Mouse (Mus musculus): Measurements from ENCODE around the gene Hras.
A peak's percentile ranks its signal among the peaks of the same experiment; 100 is the strongest.

Gene Hras

DNA sequence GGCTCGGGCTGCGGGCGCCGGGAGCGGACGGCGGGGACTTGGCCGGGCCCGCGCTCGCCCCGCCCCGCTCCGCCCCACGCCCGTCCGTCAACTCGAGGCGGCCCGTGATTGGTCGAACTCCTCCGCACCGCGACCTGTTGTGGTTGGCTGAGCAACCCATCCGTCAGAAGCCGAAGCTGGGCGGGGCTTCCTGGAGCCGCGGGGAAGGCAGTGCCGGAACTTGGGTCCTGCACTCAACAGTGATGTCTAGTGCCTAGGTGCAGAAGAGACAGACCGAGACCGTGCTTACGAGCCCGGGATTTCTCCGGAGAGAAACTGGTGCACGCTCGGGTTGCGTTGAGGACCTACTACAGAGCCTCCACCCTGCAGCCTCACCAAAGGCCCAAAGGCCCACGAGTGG lies at the start of gene Hras, which contains the start of gene Lrrc56:
Gene Hras (minus strand): TSS at position 58 of the 400 bp plus-strand sequence.
Gene Lrrc56 (plus strand): TSS at position 210 of the 400 bp plus-strand sequence.
- DNase-seq (ENCODE audit: low read depth, low spot score), result peak; percentile 95

DNA sequence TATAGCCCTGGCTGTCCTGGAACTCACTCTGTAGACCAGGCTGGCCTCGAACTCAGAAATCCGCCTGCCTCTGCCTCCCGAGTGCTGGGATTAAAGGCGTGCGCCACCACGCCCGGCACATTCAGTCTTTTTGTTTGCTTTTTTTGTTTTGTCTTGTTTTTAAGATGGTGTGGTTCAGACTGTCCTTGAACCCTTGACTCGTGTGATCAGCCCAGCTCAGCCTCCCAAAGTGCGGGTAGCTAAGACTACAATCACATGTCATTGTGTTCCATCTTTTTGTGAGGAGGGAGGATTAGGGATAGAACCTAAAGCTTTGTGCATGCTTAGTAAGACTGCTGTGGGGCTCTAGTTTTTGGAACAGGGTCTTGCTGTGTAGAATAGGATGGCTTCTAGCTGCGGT lies 37.7 kb upstream of the Hras start:
- no peak for DNase-seq (ENCODE audit: low read depth, low spot score)

DNA sequence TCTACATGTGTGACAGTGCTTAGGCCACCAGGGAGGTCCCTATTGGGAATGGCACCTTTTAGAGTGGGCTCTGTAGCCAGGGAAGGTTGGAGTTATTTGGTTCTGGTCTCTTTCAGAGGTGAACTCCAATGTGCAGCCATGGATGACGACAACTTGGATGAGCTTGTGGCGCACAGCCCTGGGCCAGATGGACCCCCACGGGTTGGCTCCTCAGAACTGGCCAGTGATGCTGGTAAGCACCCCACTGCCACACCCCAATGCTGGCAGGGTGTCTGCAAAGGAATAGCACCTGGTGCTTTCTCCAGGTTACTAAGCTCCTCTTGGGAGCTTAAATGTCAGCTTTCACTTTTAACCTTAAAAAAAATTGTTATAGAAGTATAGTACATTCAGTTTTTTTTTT lies 37.3 kb upstream of the Hras start:
- DNase-seq (ENCODE audit: low read depth, low spot score), result no peak

DNA sequence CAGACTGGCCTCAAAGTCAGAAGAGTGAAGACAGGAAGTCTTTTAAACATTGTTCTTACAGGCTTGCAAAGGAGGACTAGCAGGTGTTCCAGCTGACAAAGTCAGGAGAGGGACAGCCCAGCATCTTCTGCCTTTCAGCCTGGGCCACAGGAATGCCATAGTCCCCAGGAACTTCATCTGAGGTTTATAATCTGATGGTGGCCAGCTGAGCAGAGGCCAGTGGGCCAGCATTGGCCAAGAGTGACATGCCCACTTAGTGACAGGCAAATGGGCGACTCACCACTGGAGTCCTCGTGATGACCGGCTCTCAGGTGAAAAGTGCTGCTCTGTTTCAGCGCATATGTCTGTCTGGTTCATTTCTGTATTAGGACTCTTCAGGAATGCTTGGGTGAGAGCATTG lies 36.8 kb upstream of the Hras start:
- DNase-seq (ENCODE audit: low read depth, low spot score), result no peak

DNA sequence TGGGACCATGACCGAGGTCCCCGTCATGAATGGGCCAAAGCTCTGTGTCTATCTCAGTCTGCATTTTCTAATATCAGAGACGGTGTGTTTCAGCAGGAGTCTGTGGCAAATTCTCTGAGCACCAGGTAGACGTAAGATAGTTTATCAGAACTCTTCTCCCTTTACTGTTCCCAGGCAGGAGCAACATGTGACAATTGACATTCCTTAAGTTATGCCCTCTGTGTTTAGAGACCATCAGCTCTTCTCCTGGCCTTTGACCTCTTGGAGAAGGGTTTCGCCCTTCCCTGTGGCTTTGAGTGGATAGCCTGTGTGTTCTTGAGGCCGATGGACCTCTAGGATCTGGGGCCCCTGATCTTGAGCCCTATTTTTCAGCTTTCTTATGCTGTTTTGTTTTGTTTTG lies 35.9 kb upstream of the Hras start:
- DNase-seq (ENCODE audit: low read depth, low spot score), result no peak

GRCm38 (mm10) chr7:141228279-141229067 lies 34.7 kb upstream of the Hras start, which contains the start of gene Phrf1:
Gene Phrf1 (plus strand): TSS chr7:141228784.
- DNase-seq (ENCODE audit: low read depth, low spot score), result peak; percentile 90

GRCm38 (mm10) chr7:141227796-141228195 lies 34.0 kb upstream of the Hras start:
- no peak for DNase-seq (ENCODE audit: low read depth, low spot score)

GRCm38 (mm10) chr7:141226535-141226934 lies 32.7 kb upstream of the Hras start:
- no peak for DNase-seq (ENCODE audit: low read depth, low spot score)

DNA sequence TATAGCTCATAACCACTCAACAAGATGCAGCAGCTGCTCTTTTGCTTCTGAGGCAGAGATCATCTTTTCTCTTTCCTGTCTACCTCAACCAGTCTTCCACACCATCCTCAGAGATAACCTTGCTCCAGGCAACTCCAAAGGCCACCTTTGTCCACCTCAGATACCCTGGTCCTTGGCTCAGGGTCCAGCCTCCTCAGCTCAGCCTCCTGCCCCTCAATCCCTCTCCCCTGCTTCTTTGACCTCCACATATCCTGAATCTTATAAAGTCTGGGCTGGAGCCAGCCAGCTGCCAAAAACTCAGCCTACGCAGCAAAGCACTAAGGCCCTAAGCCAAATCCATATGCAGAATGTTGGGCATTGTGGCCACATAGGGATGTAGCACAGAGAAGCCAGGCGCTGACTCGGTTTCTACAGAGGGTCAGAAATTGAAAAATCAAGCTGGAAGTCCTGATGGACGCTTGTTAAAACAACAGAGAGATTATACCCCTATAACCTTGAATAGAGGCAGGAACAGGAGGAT lies 29.0 kb upstream of the Hras start:
- no peak for DNase-seq (ENCODE audit: low read depth, low spot score)

- DNase-seq (ENCODE audit: low read depth, low spot score), result no peak
Measured at GRCm38 (mm10) chr7:141222126-141222467, 28.3 kb upstream of the Hras start.

DNA sequence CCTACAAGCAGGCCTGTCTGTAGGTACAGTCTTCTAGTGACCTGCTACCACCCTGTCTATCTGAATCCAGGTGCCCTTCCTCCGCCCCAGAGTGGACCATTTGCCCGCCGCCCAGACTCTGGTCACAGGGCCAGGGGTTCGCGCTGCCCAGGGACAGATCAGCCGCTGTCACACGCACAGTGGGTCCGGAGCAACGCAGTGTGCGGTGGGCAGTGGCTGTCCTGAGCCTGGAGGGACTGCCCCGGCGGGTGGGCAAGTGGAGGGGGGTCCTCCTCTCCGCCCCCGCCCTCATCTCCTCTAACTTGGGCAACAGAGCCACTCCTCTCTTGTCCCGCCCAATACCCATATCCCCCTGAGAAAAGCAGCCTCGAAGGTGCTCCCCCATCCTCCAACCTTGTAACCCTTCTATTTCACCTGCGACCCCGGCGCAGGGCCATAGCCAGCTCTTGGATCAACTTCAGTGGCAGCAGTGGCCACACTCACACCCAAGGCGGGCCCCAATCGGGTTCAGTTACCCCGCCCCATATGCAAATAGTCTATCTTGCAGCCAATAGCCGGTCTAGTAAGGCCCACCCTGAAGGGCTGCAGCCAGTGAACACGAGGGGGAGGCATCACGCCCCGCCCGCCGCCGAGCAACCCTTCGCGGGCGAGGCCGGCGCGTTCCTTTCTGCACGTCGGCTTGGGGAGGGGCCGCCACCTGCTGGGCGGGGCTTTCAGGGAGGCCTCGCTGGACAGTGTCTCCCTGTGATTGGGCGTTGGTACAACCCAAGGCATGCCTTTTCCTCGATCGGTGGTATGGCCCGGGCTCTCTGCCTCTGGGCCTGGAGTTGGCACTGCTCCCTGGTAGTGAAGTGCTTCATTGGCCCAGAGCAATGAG lies 27.7 kb upstream of the Hras start:
- peak; percentile 98 for DNase-seq (ENCODE audit: low read depth, low spot score)

DNA sequence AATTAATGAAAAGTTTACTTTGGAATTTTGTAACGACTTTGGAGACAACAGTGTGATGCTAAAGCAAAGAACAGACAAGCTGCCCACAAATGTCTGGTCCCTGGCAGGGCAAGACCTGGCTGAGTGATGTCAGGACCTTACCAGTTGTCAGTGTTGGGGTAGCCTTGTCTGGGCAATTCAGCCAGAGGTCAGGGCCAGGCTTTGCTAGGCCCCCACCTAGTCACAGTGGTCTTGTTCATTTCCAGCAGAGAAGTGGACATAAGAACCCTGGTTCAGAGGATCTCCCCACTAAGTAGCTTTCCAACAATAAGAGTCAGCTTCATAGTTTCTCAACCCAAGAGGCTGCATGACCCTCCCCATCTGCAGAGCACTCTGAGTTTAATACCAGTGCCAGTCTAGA lies 26.6 kb upstream of the Hras start:
- no peak for DNase-seq (ENCODE audit: low read depth, low spot score)

- no peak for DNase-seq (ENCODE audit: low read depth, low spot score)
Measured at GRCm38 (mm10) chr7:141219558-141220099, 25.8 kb upstream of the Hras start.

- no peak for DNase-seq (ENCODE audit: low read depth, low spot score)
Measured at GRCm38 (mm10) chr7:141218557-141219133, 24.8 kb upstream of the Hras start.

- DNase-seq (ENCODE audit: low read depth, low spot score), result no peak
Measured at GRCm38 (mm10) chr7:141218141-141218540, 24.3 kb upstream of the Hras start.

DNA sequence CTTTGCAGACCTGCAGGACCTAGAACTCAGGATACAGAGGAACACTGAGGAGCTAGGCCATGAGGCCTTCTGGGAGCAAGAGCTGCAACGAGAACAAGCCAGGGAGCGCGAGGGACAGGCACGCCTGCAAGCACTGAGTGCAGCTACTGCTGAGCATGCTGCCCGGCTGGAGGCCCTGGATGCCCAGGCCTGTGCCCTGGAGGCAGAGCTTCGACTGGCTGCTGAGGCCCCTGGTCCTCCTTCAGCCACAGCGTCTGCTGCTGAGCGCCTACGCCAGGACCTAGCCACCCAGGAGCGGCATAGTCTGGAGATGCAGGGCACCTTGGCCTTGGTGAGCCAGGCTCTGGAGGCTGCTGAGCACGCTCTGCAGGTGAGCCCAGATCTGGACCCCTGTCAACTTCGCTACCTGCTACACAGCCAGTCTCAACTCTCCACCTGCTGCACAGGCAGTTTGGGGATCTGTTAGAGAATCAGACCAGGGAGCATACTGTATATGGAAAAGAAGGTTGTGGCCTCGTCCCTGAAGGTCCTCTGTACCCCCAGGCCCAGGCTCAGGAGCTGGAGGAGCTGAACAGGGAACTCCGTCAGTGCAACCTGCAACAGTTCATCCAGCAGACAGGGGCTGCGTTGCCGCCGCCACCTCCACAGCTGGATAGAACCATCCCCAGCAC lies 23.7 kb upstream of the Hras start:
- no peak for DNase-seq (ENCODE audit: low read depth, low spot score)

- DNase-seq (ENCODE audit: low read depth, low spot score), result no peak
Measured at GRCm38 (mm10) chr7:141216894-141217293, 23.1 kb upstream of the Hras start.

- DNase-seq (ENCODE audit: low read depth, low spot score), result no peak
Measured at GRCm38 (mm10) chr7:141215880-141216733, 22.3 kb upstream of the Hras start.

GRCm38 (mm10) chr7:141215101-141215879 lies 21.5 kb upstream of the Hras start, which contains the start of gene Rassf7:
Gene Rassf7 (plus strand): TSS chr7:141215860.
- peak; percentile 93 for DNase-seq (ENCODE audit: low read depth, low spot score)
